ENCODE assay signal across 9 mouse cellular contexts in the genomic region with DNA sequence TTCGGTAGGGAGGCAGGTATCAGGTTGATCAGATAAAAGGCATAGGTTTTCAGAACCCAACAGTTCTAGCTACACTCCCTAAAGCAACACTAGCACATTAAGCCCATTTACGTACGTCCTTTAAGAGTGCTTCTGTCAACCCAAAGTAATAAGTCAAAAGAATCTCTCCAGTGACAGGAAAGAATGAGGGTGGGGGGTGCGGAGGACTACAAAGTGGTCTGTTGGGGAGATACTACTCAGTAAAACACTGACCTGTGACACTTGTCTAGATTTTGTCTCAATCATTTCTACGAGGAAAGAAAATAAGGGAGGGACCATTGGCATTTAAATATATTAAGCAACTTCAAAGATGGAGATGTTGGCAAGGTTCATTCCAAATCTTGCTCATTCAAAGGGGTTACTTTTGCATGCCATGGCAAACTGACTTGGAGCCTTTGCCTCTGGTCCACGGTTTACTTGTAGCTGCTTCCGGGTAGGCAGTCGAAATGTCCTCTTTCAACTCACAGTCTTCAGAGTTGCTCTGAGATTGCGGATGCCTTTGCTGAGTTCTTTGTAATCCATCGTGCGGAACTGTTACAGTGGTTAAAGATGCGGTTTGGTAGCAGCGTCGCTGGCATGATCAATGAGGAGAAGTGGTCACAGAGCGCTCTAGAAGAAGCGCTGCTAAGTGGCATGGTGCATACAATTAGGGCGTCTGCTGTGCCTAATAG. TPM values are rescaled to one million over a fixed set of nuclear protein-coding genes. Genes with fewer than 3 reads are reported as not detected.
DNase-seq lines count a peak whose midpoint lies in the region; ATAC-seq and TF ChIP-seq lines count a peak whose summit lies in the region.
"Had no signal": no experiment of that assay in that cellular context is flagged by ENCODE, and none has a peak within 500 bp of the region (broad histone marks: within the 10 kb centered on the region; RNA-seq: fewer than 3 reads in every experiment).

No protein-coding gene starts in this region.

- peak overlapping the region; percentile 97 for H3K4me2 ChIP-seq in heart, embryonic 16.5 days (ENCODE audit: low read depth, low read length)
- H3K4me2 ChIP-seq in hindbrain, embryonic 13.5 days, result peak overlapping the region; percentile 71
- peak overlapping the region; percentile 62 for H3K4me2 ChIP-seq in neural tube, embryonic 11.5 days (ENCODE audit: low read depth)

- peaks cover 10% of the 10 kb centered on the region; the same call in 1 of the 2 replicates for H3K4me1 ChIP-seq in heart, embryonic 16.5 days (ENCODE audit: control insufficient read depth, insufficient read depth, low read length)
- peaks cover 39% of the 10 kb centered on the region for H3K4me1 ChIP-seq in hindbrain, embryonic 13.5 days (replicated peaks)
- H3K4me1 ChIP-seq in neural tube, embryonic 11.5 days (ENCODE audit: control insufficient read depth, insufficient read depth, low read length), result peaks cover 11% of the 10 kb centered on the region; the same call in 1 of the 2 replicates
- H3K4me1 ChIP-seq in thymus, adult 2 months (replicated peaks; ENCODE audit: control insufficient read depth, insufficient read depth, low read length), result no peaks in the 10 kb centered on the region

- peak overlapping the region; percentile 82 for H3K4me3 ChIP-seq in heart, embryonic 16.5 days (ENCODE audit: low read length)
- H3K4me3 ChIP-seq in hindbrain, embryonic 13.5 days, result peak overlapping the region; percentile 86
- peak overlapping the region; percentile 67 for H3K4me3 ChIP-seq in neural tube, embryonic 11.5 days (ENCODE audit: low read depth, low read length)
- no peak overlapping the region for H3K4me3 ChIP-seq in thymus, adult 2 months (ENCODE audit: control insufficient read depth, insufficient read depth, low read length)

- H3K9me3 ChIP-seq in heart, embryonic 16.5 days (replicated peaks; ENCODE audit: control insufficient read depth, low read length), result no peaks in the 10 kb centered on the region
- H3K9me3 ChIP-seq in hindbrain, embryonic 13.5 days, result no peaks in the 10 kb centered on the region
- no peaks in the 10 kb centered on the region for H3K9me3 ChIP-seq in neural tube, embryonic 11.5 days (ENCODE audit: control insufficient read depth, low read length)

- no peak for TF ChIP-seq POLR2A in thymus, adult 2 months (IDR thresholded peaks at IDR 0.05; ENCODE audit: control insufficient read depth, extremely low read depth, insufficient read depth, low read length, poor library complexity)

- H3K9ac ChIP-seq in heart, embryonic 16.5 days (ENCODE audit: low read length), result peak overlapping the region; percentile 80; the same call in 1 of the 2 replicates
- peak overlapping the region; percentile 93 for H3K9ac ChIP-seq in hindbrain, embryonic 13.5 days
- 0 out of 2 replicates have a peak overlapping the region, but pooled peaks have one; percentile 95 for H3K9ac ChIP-seq in neural tube, embryonic 11.5 days (ENCODE audit: low read length)
- H3K9ac ChIP-seq: liver, embryonic 14.5 days had no signal

- no peak overlapping the region for H3K27ac ChIP-seq in heart, embryonic 16.5 days (ENCODE audit: low read length)
- peak overlapping the region; percentile 99 for H3K27ac ChIP-seq in hindbrain, embryonic 13.5 days
- 0 out of 2 replicates have a peak overlapping the region, but pooled peaks have one; percentile 91 for H3K27ac ChIP-seq in neural tube, embryonic 11.5 days (ENCODE audit: low read depth, low read length)
- no peak overlapping the region for H3K27ac ChIP-seq in thymus, adult 2 months (ENCODE audit: control insufficient read depth, insufficient read depth, low read length)
- H3K27ac ChIP-seq: liver, embryonic 14.5 days had no signal

- DNase-seq in heart, adult 8-10 months (ENCODE audit: low spot score), result no peak
- DNase-seq in embryo, embryonic 10.5 days (ENCODE audit: low spot score), result peak; percentile 44
- peak; percentile 37 for DNase-seq in neural tube, embryonic 11.5 days (ENCODE audit: low spot score)
- no peak for DNase-seq in thymus, postnatal 36 days
- DNase-seq in thymus, adult 2 months, result no peak
- no peak for DNase-seq in cerebellum, adult 11 months

- no peak for TF ChIP-seq CTCF in thymus, adult 2 months (IDR thresholded peaks at IDR 0.05; ENCODE audit: borderline replicate concordance, control insufficient read depth, extremely low read depth, insufficient read depth, low read length, poor library complexity)

- ATAC-seq in heart, embryonic 16.5 days (replicated peaks; ENCODE audit: extremely low read depth, insufficient read depth, low FRiP score), result no peak
- ATAC-seq in hindbrain, embryonic 13.5 days (ENCODE audit: low FRiP score), result no peak
- ATAC-seq in neural tube, embryonic 11.5 days (ENCODE audit: insufficient read depth, low FRiP score, low TSS enrichment), result no peak

- H3K36me3 ChIP-seq in heart, embryonic 16.5 days (ENCODE audit: control insufficient read depth, insufficient read depth), result no peaks in the 10 kb centered on the region
- H3K36me3 ChIP-seq in hindbrain, embryonic 13.5 days, result peaks cover 8% of the 10 kb centered on the region
- no peaks in the 10 kb centered on the region for H3K36me3 ChIP-seq in neural tube, embryonic 11.5 days (ENCODE audit: control insufficient read depth, insufficient read depth, low read length)
- H3K36me3 ChIP-seq in thymus, adult 2 months (ENCODE audit: control insufficient read depth, insufficient read depth, low read length), result no peaks in the 10 kb centered on the region

- WGBS in heart, embryonic 16.5 days, result 5% methylated on average over 17 of the region's 17 CpGs
- WGBS in hindbrain, embryonic 13.5 days, result 4% methylated on average over 17 of the region's 17 CpGs
- 3% methylated on average over 17 of the region's 17 CpGs for WGBS in neural tube, embryonic 11.5 days
- WGBS in thymus, adult 2 months, result 12% methylated on average over 17 of the region's 17 CpGs

- peaks cover 10% of the 10 kb centered on the region for H3K27me3 ChIP-seq in heart, embryonic 16.5 days (ENCODE audit: control insufficient read depth, insufficient read depth, low read length)
- H3K27me3 ChIP-seq in hindbrain, embryonic 13.5 days, result peaks cover 12% of the 10 kb centered on the region; the same call in 1 of the 2 replicates
- H3K27me3 ChIP-seq in neural tube, embryonic 11.5 days (ENCODE audit: control insufficient read depth, insufficient read depth, low read length), result no peaks in the 10 kb centered on the region
- no peaks in the 10 kb centered on the region; the same call in 1 of the 2 replicates for H3K27me3 ChIP-seq in thymus, adult 2 months (ENCODE audit: control insufficient read depth, insufficient read depth, low read length)

RNA-seq across cellular contexts. Expression of gene Slitrk5, which starts 2.6 kb away (rescaled TPM):
- polyA plus RNA-seq in heart, embryonic 16.5 days (2015; fragmentation: Nextera tagmentation; extraction: Ambion mirVana), result 4.4 and 5.3 TPM in 2 replicates
- total RNA-seq in heart, adult 8-10 months (2022), result under 1 TPM in 1 of 4 experiments, not detected in 3; 0.11 TPM
- polyA plus RNA-seq in hindbrain, embryonic 13.5 days (2015; fragmentation: Nextera tagmentation; extraction: Ambion mirVana), result 27.9 and 30.3 TPM in 2 replicates
- polyA plus RNA-seq in neural tube, embryonic 11.5 days (2014; fragmentation: Nextera tagmentation; extraction: Ambion mirVana), result 18.9 and 19.4 TPM in 2 replicates
- polyA plus RNA-seq in thymus, adult 2 months (2012; rRNA removed), result 0.27 and 0.44 TPM in 2 replicates

Comparison
In these comparisons a context has a peak if more than half of its experiments do, and no peak if none do; other contexts are left out.
1. H3K27ac ChIP-seq: peak in hindbrain, embryonic 13.5 days (single experiment) and neural tube, embryonic 11.5 days (single experiment); none in heart, embryonic 16.5 days (single experiment) and thymus, adult 2 months (single experiment).
2. DNase-seq: peak in embryo, embryonic 10.5 days (single experiment) and neural tube, embryonic 11.5 days (single experiment); none in heart, adult 8-10 months (single experiment), thymus, postnatal 36 days (0 of 2), thymus, adult 2 months (single experiment) and cerebellum, adult 11 months (single experiment).
3. Peak in every context shown above with its lines, with median percentiles within 50 percentile points of each other: H3K4me2 ChIP-seq and H3K9ac ChIP-seq.